8 mouse cellular contexts compared by ENCODE assay signal in genomic region chr10:80985970-80986701, GRCm38 (mm10). TPM values are rescaled to one million over a fixed set of nuclear protein-coding genes. Genes with fewer than 3 reads are reported as not detected.
A peak's percentile ranks its signal among the peaks of the same experiment; 100 is the strongest.
DNase-seq lines count a peak whose midpoint lies in the region; ATAC-seq and TF ChIP-seq lines count a peak whose summit lies in the region.

No protein-coding gene starts in this region.

- peak overlapping the region; percentile 30 for H3K4me2 ChIP-seq in embryonic facial prominence, embryonic 11.5 days (ENCODE audit: low read depth, low read length)
- peak overlapping the region; percentile 79 for H3K4me2 ChIP-seq in intestine, embryonic 16.5 days (ENCODE audit: low read depth, low read length)
- H3K4me2 ChIP-seq in myocyte (ENCODE audit: low read depth), result peak overlapping the region; percentile 72

- H3K9me3 ChIP-seq in embryonic facial prominence, embryonic 11.5 days (replicated peaks; ENCODE audit: control insufficient read depth, low read length), result no peaks in the 10 kb centered on the region
- H3K9me3 ChIP-seq in intestine, embryonic 16.5 days (ENCODE audit: control insufficient read depth, low read length), result no peaks in the 10 kb centered on the region

- H3K79me2 ChIP-seq in myocyte (ENCODE audit: control insufficient read depth, insufficient read depth), result no peaks in the 10 kb centered on the region

- no peak overlapping the region for H3ac ChIP-seq in myocyte (ENCODE audit: control insufficient read depth, insufficient read length)

- no peak overlapping the region; the same call in 1 of the 2 replicates for H3K9ac ChIP-seq in embryonic facial prominence, embryonic 11.5 days (replicated peaks; ENCODE audit: low read length)
- peak overlapping the region; percentile 67 for H3K9ac ChIP-seq in intestine, embryonic 16.5 days (ENCODE audit: low read depth, low read length)

- ATAC-seq in embryonic facial prominence, embryonic 11.5 days (replicated peaks; ENCODE audit: insufficient number of reproducible peaks, low FRiP score, low TSS enrichment, low read depth), result no peak
- no peak for ATAC-seq in intestine, embryonic 16.5 days

- no peak for TF ChIP-seq CTCF in layer of hippocampus, adult 2 months (conservative IDR thresholded peaks at IDR 0.05)

- H3K27ac ChIP-seq in layer of hippocampus, adult 2 months, result peak overlapping the region; percentile 61
- H3K27ac ChIP-seq in embryonic facial prominence, embryonic 11.5 days (replicated peaks; ENCODE audit: low read depth, low read length), result no peak overlapping the region
- H3K27ac ChIP-seq in intestine, embryonic 16.5 days (ENCODE audit: low read length), result no peak overlapping the region

- H3K27me3 ChIP-seq in embryonic facial prominence, embryonic 11.5 days (ENCODE audit: control insufficient read depth, insufficient read depth, low read length), result peaks cover 20% of the 10 kb centered on the region
- 0 out of 2 replicates have a peak, but pooled peaks cover 4% of the 10 kb centered on the region for H3K27me3 ChIP-seq in intestine, embryonic 16.5 days (replicated peaks; ENCODE audit: control insufficient read depth, insufficient read depth, low read length)
- H3K27me3 ChIP-seq in myocyte (ENCODE audit: control insufficient read depth, insufficient read depth, insufficient read length), result no peaks in the 10 kb centered on the region

- H3K4me1 ChIP-seq in embryonic facial prominence, embryonic 11.5 days (ENCODE audit: control insufficient read depth, insufficient read depth, low read length), result peaks cover 3% of the 10 kb centered on the region
- peaks cover 27% of the 10 kb centered on the region for H3K4me1 ChIP-seq in intestine, embryonic 16.5 days (ENCODE audit: control insufficient read depth, insufficient read depth, low read length)

- 31% methylated on average over 13 of the region's 13 CpGs for WGBS in embryonic facial prominence, embryonic 11.5 days
- WGBS in intestine, embryonic 16.5 days, result 33% methylated on average over 13 of the region's 13 CpGs

- TF ChIP-seq POLR2A in myocyte (IDR thresholded peaks at IDR 0.05; ENCODE audit: insufficient read length, low read depth), result no peak

- DNase-seq in layer of hippocampus, adult 2 months (ENCODE audit: low spot score in 2 of 2), result no peak
- DNase-seq in layer of hippocampus, adult 8-10 months (ENCODE audit: low spot score in 2 of 2), result no peak
- no peak for DNase-seq in embryonic facial prominence, embryonic 11.5 days (ENCODE audit: low spot score)
- no peak for DNase-seq in urinary bladder, adult 18-20 months (ENCODE audit: low spot score in 2 of 2)
- DNase-seq in gastrocnemius, adult 8-10 months (ENCODE audit: low spot score in 2 of 2), result no peak
- DNase-seq in right cerebral cortex, adult 18-20 months, result no peak

- no peaks in the 10 kb centered on the region for H3K36me3 ChIP-seq in embryonic facial prominence, embryonic 11.5 days (replicated peaks; ENCODE audit: control insufficient read depth, insufficient read depth, low read depth, low read length)
- no peaks in the 10 kb centered on the region for H3K36me3 ChIP-seq in intestine, embryonic 16.5 days (ENCODE audit: control insufficient read depth, insufficient read depth, low read length)
- H3K36me3 ChIP-seq in myocyte (ENCODE audit: control insufficient read depth, insufficient read depth), result no peaks in the 10 kb centered on the region

- H3K4me3 ChIP-seq in layer of hippocampus, adult 2 months, result peak overlapping the region; percentile 53
- no peak overlapping the region for H3K4me3 ChIP-seq in embryonic facial prominence, embryonic 11.5 days (ENCODE audit: low read depth, low read length)
- peak overlapping the region; percentile 44 for H3K4me3 ChIP-seq in intestine, embryonic 16.5 days (ENCODE audit: low read length)
- no peak overlapping the region for H3K4me3 ChIP-seq in myocyte

TF ChIP-seq in myocyte, 11 proteins besides CTCF, POLR2A, EP300 and RAD21:
- TF ChIP-seq MAX (IDR thresholded peaks at IDR 0.05; ENCODE audit: low read depth) (no peak), MYOD1 (IDR thresholded peaks at IDR 0.05; ENCODE audit: control insufficient read depth in 1 of 3, insufficient read length in 2 of 3, low read depth in 2 of 3) (peak in 1 of 3 experiments; percentile 17), USF1 (IDR thresholded peaks at IDR 0.05; ENCODE audit: low read depth) (no peak), MYOG (IDR thresholded peaks at IDR 0.05; ENCODE audit: control insufficient read depth in 1 of 3, insufficient read depth in 1 of 3, insufficient read length in 2 of 3, low read depth in 2 of 3) (no peak)

RNA-seq across cellular contexts. Expression of gene Gng7, which starts 28.6 kb away (rescaled TPM):
- 100 to 1,000 TPM; 161 to 176 TPM for total RNA-seq in layer of hippocampus, adult 2 months (2021)
- total RNA-seq in layer of hippocampus, adult 8-10 months (2022), result 100 to 1,000 TPM; 130 to 139 (median 135) TPM
- polyA plus RNA-seq in embryonic facial prominence, embryonic 11.5 days (2014; fragmentation: Nextera tagmentation; extraction: Ambion mirVana), result 4.8 and 5.4 TPM in 2 replicates
- 3.6 and 4.0 TPM in 2 replicates for polyA plus RNA-seq in intestine, embryonic 16.5 days (2015; fragmentation: Nextera tagmentation; extraction: Ambion mirVana)
- polyA plus RNA-seq in myocyte (2012; fragmentation: generic; extraction: Trizol), result 0.47 TPM
- 1 to 10 TPM; 1.1 to 2.7 (median 1.7) TPM for total RNA-seq in gastrocnemius, adult 8-10 months (2022)

RNA-seq across cellular contexts. Expression of gene Diras1, which starts 39.3 kb away (rescaled TPM):
- total RNA-seq in layer of hippocampus, adult 2 months (2021), result 100 to 1,000 TPM in 1 of 2 experiments, 10 to 100 TPM in 1; 95.2 to 100 TPM
- total RNA-seq in layer of hippocampus, adult 8-10 months (2022), result 10 to 100 TPM; 88.3 to 96.9 (median 90.2) TPM
- polyA plus RNA-seq in embryonic facial prominence, embryonic 11.5 days (2014; fragmentation: Nextera tagmentation; extraction: Ambion mirVana), result 1.3 and 1.4 TPM in 2 replicates
- polyA plus RNA-seq in intestine, embryonic 16.5 days (2015; fragmentation: Nextera tagmentation; extraction: Ambion mirVana), result 0.61 and 0.92 TPM in 2 replicates
- polyA plus RNA-seq in myocyte (2012; fragmentation: generic; extraction: Trizol), result 0.42 TPM
- total RNA-seq in gastrocnemius, adult 8-10 months (2022), result under 1 TPM in 1 of 4 experiments, not detected in 3; 0.24 TPM

RNA-seq across cellular contexts. Expression of gene Slc39a3, which starts 51.1 kb away (rescaled TPM):
- 10 to 100 TPM; 60.8 to 66.1 TPM for total RNA-seq in layer of hippocampus, adult 2 months (2021)
- total RNA-seq in layer of hippocampus, adult 8-10 months (2022), result 10 to 100 TPM; 55.5 to 60.8 (median 60.0) TPM
- 6.7 and 7.2 TPM in 2 replicates for polyA plus RNA-seq in embryonic facial prominence, embryonic 11.5 days (2014; fragmentation: Nextera tagmentation; extraction: Ambion mirVana)
- polyA plus RNA-seq in intestine, embryonic 16.5 days (2015; fragmentation: Nextera tagmentation; extraction: Ambion mirVana), result 18.1 and 18.9 TPM in 2 replicates
- polyA plus RNA-seq in myocyte (2012; fragmentation: generic; extraction: Trizol), result 21.8 TPM
- 10 to 100 TPM; 12.9 to 15.3 (median 13.9) TPM for total RNA-seq in gastrocnemius, adult 8-10 months (2022)

RNA-seq across cellular contexts. Expression of gene Gadd45b, which starts 56.3 kb away (rescaled TPM):
- 10 to 100 TPM; 17.0 to 17.5 TPM for total RNA-seq in layer of hippocampus, adult 2 months (2021)
- total RNA-seq in layer of hippocampus, adult 8-10 months (2022), result 10 to 100 TPM; 17.4 to 22.9 (median 20.2) TPM
- polyA plus RNA-seq in embryonic facial prominence, embryonic 11.5 days (2014; fragmentation: Nextera tagmentation; extraction: Ambion mirVana), result 9.9 and 11.6 TPM in 2 replicates
- polyA plus RNA-seq in intestine, embryonic 16.5 days (2015; fragmentation: Nextera tagmentation; extraction: Ambion mirVana), result 26.5 and 29.1 TPM in 2 replicates
- polyA plus RNA-seq in myocyte (2012; fragmentation: generic; extraction: Trizol), result 52.2 TPM
- total RNA-seq in gastrocnemius, adult 8-10 months (2022), result 10 to 100 TPM in 3 of 4 experiments, 1 to 10 TPM in 1; 6.8 to 31.8 (median 26.9) TPM

Comparison
In these comparisons a context has a peak if more than half of its experiments do, and no peak if none do; other contexts are left out.
1. H3K4me3 ChIP-seq: peak in layer of hippocampus, adult 2 months (single experiment) and intestine, embryonic 16.5 days (single experiment); none in embryonic facial prominence, embryonic 11.5 days (single experiment) and myocyte (single experiment).
2. RNA of gene Gng7, which starts 28.6 kb away (total RNA-seq): 161 to 176 TPM in layer of hippocampus, adult 2 months and 130 to 139 TPM in layer of hippocampus, adult 8-10 months; 1.1 to 2.7 TPM in gastrocnemius, adult 8-10 months; every median in the first group is over 10 times any median in the second.
3. RNA of gene Diras1, which starts 39.3 kb away (total RNA-seq): 95.2 to 100 TPM in layer of hippocampus, adult 2 months and 88.3 to 96.9 TPM in layer of hippocampus, adult 8-10 months; 0.24 TPM in gastrocnemius, adult 8-10 months; every median in the first group is over 10 times any median in the second.
4. Peak in every context shown above with its lines, with median percentiles within 50 percentile points of each other: H3K4me2 ChIP-seq.